Mouse (Mus musculus): ENCODE results near the gene Orai1.

- TF ChIP-seq CTCF (IDR thresholded peaks at IDR 0.05; ENCODE audit: low read depth) (no peak), EP300 (IDR thresholded peaks at IDR 0.05; ENCODE audit: low read depth) (no peak)
These were observed 29.6 kb upstream of the Orai1 start for GRCm38 (mm10) chr5:122985276-122985675.
